Mouse (Mus musculus): ENCODE results near the gene Ap4m1.
A peak's percentile ranks its signal among the peaks of the same experiment; 100 is the strongest.

Ap4m1 gene

DNA sequence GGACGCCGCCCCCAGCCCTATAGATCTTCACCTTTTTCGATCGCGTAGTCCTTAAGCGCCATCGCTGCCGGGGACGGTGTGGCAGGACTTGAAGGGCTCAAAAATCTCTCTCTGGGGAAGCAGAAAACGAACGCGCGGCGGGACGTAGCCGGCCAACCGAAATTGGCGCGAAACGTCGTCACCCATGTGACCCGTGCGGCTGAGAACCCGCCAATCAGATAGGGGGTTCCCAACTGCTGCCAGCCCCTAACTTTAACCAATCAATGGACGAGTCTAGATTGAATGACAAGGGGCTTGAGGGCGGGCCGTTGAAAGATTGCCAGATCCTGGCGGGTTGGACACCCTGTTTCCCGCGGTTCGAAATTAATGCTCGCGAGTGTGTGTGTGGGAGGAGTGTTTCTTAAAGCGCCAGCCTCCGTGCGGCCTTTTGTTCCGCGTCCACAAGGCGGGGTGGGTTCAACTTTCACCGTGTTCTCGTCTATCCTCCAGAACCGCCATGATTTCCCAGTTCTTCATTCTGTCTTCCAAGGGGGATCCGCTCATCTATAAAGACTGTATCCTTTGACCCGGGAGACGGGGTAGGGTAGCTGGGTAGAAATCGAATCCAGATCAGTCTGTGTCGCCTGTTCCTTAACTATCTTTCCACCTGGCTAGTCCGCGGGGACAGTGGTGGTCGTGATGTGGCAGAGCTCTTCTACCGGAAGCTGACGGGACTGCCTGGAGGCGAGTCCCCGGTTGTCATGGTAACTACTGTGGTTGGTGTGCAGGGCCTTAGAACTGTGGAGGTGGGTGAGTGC lies at the start of gene Ap4m1, which contains the start of gene Mcm7:
Gene Ap4m1 (plus strand): TSS at position 308 of the 797 bp plus-strand sequence.
Gene Mcm7 (minus strand): TSS at position 728 of the 797 bp plus-strand sequence.
- peak; percentile 96 for DNase-seq

DNA sequence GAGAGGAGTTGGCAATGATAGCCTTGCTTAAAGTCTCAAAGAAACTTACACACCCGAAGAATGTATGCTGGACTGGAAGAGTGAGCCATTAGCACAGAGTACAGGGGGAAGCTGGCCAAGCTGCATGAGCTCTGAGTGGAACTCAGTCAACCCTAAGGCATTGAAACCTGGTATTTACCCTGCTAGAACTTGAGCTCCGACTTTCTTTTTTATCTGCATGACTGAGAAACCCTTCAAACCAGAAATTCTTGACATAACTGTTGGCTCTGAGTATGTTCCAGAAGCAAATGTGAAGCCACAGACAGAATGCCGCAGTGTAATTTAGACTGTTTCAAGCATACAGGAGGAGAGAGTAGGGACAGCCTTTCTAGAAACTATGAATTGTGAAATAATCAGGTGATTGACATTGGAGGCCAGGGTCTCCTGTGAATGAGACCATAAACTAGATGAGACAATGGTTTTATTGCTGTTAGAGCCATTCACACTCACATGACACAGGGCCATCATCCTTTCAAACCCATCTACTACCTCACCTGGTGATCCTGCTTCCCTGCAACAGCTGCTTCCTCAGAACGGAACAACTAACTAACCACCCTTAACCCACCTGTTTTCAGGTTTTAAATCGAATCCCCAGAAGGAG lies 39.3 kb upstream of the Ap4m1 start:
- no peak for DNase-seq

DNA sequence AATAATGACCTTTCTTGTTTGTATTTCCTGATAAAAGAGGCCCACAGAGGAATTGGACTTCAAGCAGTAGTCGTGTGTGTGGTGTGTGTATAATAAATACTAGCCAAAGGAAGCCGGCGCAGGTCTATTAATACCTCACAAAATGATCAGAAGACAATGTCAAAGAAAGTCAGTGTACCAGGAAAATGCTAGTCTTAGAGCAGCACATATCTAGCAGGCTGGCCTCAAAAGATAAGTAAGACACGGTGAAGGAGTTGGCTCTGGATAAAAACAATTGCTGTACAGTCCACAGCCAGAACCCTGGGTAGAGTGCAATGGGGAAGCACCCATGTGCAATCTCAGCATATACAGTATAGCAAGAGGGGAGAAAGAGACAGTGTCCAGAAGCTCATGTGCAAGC lies 34.5 kb upstream of the Ap4m1 start:
- no peak for DNase-seq

DNA sequence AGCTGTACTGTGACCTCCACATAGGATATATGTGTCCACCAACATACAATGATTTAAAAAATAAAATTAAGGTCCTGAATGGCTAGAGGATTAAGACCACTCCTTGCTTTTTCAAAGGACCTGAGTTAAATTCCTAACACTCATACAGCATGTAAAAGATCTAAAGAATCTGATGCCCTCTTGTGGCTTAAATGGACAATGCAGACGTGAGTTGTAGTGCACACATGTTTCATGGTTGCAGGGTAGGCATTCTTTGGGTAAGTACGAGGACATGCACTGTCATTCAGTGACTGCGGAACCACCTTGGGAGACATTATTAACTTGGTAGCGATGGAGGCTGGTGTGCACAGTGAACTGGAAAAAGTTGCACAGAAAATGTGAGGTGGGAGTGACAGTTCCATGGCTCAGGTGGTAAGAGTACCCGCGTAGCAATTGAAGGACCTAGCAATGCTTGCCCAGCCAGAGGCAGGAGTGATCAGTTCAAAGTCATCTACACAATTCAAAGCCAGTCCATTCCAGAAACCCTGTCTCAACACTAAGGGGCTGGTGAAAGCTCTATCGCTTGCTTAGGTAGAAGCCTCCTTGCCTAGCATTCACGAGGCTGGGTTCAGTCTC lies 33.8 kb upstream of the Ap4m1 start:
- DNase-seq, result peak; percentile 73

DNA sequence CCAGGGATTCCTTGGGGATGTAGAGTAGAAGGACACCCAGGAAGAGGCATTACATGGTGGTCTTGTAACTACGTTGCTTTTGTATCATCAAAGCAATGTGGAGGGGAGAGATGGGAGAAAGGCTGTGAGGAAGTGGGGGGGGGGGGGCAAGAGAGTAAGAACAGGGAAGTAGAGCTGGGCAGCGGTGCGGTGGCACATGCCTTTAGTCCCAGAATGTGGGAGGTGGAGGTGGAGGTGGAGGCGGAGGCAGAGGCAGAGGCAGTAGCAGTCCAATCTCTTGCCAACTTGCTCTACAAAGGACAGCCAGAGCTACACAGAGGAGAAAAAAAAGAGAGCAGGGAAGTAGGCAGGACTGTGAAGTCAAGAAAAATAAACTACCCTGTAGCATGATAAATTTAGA lies 33.2 kb upstream of the Ap4m1 start:
- no peak for DNase-seq

DNA sequence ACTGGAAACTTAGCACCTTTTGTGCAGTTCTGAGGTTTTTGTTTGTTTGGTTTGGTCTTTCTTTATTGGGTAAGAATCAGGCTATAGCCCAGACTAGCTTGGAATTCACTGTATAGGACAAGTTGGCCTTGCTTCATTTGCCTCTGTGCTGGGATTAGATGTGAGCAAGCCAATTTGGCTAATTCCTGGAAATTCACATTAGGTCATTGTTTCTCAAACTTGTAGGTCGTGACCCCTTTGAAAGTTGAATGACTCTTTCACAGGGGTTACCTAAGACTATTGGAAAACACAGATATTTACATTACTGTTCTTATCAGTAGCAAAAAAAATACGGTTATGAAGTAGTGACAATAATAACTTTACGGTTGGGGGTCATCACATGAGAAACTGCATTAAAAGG lies 17.4 kb upstream of the Ap4m1 start:
- no peak for DNase-seq

DNA sequence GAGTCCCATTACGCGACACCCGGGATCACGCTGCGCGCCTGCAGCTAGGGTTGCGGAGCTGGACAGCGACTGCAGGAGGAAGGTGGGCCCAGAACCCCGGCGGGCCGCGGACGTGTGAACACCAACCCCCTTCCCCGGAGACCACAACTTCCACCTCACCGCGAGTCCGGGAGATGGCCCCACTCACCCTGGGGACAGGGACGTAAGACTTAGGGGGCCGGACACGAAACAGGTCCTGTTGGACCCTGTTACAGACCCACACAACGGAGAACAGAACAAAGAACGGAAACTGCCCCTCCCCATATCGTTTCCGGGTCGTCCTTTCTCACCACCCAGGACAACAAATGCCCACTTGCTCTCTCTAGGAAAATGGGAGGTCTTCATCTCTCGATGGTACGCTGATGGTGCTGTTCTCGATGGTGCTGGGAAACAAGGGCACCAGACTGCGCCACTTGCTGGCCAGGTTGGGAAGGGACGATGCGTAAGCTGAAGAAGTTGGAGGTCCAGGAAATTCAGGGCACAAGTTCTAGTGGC lies 16.3 kb upstream of the Ap4m1 start, which contains the start of gene Zfp113:
Gene Zfp113 (minus strand): TSS at position 302 of the 534 bp plus-strand sequence.
- DNase-seq, result peak; percentile 94

DNA sequence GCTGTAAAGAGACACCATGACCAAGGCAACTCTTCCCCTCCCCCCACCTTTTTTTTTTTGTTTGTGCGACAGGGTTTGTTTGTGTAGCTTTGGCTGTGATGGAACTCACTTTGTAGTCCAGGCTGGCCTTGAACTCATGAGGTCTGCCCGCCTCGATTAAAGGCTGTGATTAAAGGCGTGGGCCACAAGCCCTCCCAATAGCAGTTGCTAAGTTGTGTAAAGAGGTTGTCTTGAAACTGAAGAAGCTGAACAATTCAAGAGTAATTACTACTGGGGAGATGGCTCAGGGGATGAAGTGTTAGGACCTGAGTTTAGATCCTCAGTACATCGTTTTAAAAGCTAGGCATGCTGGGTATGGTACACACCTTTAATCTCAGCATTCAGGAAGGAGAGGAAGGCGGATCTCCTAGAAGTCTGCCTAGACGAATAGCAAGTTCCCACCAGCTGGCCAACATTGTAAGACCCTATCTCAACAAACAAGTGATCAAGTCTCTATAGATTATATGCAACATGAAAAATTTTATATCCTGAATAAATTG lies 11.5 kb upstream of the Ap4m1 start:
- DNase-seq, result no peak

DNA sequence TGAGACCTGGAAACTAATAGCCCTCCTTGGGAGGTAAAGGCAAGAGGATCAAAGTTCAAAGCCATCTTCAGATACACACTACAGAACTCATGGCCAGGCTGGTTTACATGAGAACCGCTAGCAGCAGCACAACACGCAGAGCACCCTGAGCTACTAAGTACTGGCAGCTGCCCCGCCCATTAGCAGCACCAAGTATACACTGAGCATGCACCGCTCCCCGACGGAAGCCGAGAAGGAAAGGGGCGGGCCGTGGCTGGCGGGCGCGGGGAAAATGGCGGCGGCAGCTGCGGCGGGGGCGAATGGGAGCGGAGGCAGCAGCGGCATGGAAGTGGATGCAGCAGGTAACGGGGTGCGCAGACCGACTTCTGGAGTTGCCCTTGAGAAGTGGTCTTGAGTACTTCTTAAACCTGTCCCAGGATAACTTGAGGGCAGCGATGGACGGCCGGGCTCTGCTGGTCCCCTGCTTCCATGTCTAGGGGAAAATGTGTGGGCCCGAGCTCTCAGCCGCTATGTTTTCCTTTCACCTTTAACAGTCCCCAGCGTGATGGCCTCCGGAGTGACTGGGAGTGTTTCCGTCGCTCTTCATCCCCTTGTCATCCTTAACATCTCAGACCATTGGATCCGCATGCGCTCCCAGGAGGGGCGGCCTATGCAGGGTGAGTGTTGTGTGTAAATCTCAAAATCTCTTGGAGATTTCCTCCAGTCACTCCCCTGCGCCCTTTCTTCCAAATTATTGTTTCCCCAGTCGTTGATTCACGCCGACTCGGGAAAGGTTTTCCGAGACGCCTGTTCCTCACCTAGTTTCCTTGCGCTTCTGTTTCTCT lies 10.7 kb upstream of the Ap4m1 start, which contains the start of gene Cops6:
Gene Cops6 (plus strand): TSS at position 230 of the 824 bp plus-strand sequence.
- DNase-seq, result peak; percentile 94

DNA sequence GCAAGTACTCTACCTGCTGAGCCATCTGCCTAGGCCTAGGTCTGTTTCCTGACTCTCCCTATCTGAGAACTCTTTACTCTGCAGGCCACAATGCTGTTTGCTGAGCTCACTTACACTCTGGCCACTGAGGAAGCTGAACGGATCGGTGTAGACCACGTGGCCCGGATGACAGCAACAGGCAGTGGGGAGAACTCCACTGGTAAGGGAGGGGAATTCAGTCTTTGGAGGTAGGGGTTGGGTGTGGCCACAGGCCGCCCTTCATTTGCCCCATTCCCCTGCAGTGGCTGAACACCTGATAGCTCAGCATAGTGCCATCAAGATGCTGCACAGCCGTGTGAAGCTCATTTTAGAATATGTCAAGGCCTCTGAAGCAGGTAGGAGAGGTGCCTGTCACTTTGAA lies 8.8 kb upstream of the Ap4m1 start:
- no peak for DNase-seq

DNA sequence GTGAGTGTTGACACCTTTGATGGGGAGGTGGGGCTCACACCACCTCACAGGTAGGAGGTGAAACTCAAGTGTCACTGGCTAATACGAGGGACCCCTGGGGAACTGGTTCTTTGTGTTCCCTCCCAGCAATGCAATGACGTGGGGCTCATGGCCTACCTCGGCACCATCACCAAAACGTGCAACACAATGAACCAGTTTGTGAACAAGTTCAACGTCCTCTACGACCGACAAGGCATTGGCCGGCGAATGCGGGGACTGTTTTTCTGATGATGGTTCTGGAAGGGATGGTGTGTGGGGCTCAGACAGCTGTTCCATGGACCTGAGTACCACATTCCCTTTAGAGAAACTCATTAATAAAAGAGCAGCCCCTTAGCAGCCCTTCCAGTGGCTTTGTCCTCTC lies 8.2 kb upstream of the Ap4m1 start:
- DNase-seq, result no peak

DNA sequence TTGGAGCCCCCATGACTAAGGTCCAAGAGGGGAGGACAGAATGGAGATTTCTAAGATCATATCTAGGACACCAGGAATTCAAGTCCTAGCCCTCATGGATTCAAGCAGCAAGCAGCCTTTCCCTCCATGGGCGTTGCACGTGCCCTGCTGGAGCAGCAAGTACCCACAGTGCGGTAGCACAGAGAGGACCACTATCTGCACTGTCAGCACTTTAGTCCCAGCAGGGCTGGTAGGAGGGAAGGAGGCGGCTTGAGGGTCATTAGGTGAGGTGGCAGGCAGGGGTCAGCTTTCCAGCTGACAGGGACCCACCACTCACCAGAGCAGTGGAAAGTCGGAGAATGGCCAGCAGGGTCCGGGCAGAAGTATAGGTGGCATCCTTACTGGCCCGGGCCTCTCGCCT lies 6.2 kb upstream of the Ap4m1 start:
- DNase-seq, result no peak

DNA sequence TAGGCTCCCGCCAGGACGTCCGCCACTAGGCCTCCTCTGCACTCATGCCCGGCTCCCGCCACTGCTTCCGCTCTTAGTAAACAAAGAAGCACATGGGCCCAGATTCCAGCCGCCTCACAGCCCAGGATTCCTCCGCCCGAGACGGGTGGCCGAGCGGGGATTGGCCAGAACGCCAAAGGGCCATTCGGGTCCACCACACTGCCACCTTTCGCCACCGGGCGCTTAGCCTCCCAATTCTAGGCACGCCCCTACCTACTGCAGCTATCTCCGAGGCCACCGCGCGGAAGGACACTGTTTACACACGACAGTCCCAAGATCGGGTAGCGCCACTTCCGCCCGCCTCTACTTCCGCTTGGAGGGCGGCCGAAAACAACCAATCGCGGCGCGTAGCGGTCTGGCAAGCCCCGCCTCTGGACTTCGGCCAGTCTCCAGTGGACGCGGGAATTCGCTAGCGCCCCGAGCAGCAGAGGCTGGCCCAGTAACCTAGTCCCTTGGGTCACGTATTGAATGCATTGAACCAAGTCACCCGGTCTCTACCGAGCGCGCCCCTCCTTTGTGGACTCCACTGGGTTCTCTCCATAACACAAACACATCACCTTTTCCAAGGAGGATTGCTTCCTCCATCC lies 753 bp upstream of the Ap4m1 start:
- peak; percentile 99 for DNase-seq

DNA sequence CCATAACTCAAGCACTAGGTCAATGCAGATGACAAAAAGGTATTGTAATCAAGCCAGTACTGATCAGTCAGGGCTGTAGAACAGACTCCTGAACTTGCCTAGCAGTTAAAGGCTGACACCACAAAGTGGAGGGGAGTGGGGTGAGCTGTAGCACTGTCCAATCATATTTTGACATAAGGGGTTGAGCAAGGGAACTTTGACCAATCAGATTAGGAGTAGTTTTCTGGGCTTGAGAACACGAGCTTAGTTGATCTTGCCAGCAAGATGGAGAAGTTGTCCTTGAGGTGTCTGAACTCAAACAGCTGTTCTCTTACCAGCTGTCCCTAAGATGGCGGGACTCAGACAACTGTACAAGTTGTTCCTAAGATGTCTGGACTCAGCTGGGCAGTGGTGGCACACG lies 1.4 kb downstream of the Ap4m1 start:
- no peak for DNase-seq

DNA sequence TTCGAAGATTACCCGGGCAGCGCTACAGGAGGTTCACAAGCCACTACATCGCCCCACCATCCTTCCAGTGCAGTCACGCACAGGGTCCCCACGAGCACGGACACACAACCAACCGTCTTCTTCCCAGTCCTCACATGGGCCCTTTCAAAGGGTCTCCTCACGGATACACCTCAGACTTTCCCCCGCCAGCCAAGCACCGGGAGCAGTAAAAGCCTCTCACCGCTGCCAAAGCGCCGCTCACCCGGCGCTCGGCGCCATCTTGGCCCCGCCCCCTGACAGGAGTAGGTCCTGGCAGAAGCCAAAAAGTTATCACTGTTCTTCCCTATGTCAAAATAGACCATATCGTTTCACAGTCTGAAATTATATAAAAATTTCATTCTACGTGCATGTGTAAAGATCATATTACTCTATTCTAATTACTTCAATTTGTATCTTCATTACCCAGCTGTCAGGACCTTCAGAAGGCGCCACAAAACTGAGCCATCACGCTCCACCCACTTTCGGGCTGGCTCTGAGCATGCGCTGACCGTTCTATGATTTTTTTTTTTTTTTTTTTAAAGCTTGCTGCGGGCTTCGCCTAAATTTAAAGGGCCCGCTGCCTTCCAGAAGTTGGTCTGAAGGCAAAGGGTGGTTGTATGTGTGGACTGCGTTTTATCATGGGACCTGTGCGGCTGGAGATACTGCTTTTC lies 15.3 kb downstream of the Ap4m1 start, which contains the start of the genes Taf6 and Cnpy4:
Gene Taf6 (minus strand): TSS at position 502 of the 689 bp plus-strand sequence.
Gene Cnpy4 (plus strand): TSS at position 536 of the 689 bp plus-strand sequence.
- DNase-seq, result peak; percentile 90

DNA sequence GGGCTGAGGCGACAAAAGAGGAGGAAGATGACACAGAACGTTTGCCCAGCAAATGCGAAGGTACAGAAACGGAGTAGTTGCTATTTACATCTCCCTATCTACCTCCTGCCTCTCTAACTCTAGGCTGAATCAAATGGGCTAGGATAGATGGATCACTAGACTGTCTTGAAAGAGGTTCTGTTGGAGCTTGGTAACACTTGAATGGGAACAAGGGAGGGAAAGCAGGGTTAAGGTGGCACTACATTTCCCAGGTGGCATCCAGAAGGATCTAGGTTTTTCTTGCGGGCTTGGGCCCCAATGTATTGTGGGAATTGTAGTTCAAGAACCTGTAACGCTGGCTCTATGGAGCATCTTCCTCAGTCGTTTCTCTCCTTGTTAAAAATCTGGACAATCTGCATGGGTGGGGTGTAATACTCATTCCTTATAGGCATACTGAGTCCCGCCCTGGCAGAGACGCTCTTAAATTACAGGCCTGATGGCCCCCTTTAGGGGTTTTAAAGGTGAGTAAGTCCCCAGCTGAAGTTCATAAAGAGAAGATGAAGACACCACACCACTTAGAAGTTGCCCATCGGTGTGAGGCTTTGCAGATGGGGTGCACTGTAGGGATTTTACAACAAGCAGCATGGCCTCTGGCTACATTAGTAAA lies 16.0 kb downstream of the Ap4m1 start:
- DNase-seq, result peak; percentile 88

DNA sequence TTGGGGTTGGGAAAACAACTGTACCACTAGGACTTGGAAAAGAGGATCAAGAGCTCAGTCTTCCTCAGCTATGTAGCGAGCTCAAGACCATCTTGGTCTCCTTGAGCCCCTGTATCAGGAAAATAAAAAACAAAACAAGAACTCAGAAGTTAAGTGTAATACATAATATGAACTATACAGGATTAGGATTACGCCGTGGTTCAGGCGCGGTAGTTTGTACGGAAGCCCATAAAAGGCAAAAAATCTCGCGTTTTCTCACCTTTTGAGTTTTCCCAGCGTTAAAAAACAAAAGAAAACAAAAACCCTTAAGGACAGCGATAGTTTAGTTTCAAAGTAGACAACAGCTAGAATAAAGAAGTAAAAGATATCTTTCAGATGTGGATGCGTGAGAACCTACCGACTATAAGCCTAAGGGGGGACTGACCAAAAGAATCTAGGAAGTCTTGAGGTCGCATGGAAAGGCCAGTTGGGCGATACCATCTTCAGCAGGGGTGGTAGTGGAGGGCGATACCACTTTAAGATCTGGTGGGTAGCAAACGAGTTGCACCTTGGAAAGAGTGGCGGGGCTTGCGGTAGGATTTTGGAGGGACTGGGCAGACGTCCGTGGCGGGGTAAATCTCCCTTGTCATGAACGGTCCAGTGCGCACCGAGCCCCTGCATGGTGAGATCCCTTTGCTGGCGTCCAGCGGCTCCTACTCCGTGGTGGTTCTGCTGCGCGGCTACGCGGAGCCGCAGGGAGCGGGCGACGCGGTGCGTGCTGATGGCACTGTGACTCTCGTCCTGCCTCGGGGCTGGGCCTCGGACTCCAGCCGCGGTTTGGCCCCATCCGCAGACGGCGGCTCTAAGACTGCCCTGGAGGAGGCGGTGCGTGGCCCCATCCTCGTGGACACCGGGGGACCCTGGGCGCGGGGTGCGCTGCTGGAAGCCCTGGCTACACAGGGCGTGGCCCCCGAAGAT lies 22.2 kb downstream of the Ap4m1 start, which contains the start of gene Mblac1:
Gene Mblac1 (plus strand): TSS at position 544 of the 957 bp plus-strand sequence.
- DNase-seq, result peak; percentile 86

DNA sequence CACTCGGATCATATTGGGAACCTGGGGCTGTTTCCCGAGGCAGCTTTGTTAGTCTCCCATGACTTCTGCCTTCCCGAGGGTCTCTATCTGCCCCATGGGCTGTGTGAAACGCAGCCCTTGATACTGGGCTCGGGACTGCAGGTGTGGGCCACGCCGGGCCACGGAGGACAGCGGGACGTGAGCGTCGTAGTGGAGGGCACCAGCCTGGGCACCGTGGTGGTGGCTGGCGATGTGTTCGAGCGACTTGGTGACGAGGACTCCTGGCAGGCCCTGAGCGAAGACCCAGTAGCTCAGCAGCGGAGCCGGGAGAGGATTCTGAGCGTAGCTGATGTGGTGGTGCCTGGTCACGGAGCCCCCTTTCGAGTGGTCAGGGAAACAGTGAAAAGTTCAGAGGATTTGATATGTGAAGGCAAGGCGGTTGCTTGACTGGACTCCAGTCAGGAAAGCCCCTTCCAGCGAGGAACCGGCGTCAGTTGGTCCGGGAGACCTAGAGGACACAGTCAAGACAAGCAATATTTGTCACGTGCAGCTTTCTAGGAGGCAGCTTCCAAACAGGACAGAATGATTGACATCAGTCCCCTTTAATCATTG lies 23.0 kb downstream of the Ap4m1 start:
- DNase-seq, result peak; percentile 63

DNA sequence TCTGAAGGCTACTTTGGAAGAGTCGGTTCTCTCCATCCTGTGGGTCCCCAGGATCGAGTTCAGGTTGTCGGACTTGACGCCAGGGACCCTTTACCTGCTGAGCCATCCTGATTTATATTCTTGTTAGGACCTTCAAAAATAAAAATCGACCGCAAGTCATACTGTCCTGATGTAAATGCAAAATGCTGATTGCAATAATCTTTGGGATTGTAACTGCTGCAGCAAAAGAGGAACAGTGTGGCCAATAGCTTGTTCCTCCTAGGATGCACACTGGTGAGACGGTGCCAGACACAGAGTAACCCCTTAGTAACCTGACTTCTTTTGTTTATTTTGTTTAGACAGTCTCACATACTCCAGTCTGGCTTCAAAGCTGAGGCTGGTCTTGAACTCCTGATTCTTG lies 23.7 kb downstream of the Ap4m1 start:
- DNase-seq, result no peak
